Mouse (Mus musculus): ENCODE measurements around the gene Dbt. TPM values are rescaled to one million over a fixed set of nuclear protein-coding genes. Genes with fewer than 3 reads are reported as not detected.

Gene Dbt
- polyA plus RNA-seq, 1 experiment = 41.9 TPM

DNA sequence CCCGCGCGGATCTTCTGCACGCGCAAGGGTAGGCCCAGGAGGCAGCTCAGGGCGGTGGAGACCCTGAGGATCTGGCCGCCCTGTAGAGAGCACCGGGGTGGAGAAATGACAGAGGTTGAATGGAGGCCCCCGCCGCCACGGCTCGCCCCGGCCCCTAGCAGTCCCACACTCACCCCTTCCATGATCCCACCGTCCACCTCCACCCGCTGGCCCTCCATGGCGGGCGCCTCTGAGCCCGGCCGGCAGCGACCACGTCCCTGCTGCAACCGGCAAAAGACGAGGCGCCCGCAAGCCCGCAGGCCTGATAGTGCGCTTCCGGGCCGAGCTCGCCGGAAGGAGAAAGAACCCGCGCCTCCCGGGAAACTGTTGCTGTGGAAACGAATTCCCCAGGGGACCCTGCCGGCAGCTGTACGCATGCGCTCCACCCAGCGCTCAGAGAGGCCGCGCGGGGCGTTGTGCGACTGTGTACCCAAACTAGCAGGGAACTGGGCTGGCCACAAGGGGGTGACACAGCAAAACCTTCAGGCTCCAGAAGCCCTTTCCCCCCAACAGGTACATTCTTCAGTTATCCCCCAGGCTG lies 5.0 kb upstream of the Dbt start, which contains the start of gene Rtca:
TSS of gene Rtca (minus strand) at position 437 of the 580 bp plus-strand sequence.
- H3K27me3 ChIP-seq (replicated peaks; ENCODE audit: control insufficient read depth, insufficient read depth, low read length) = no peaks in the 10 kb centered on the region
- DNase-seq = peak; percentile 98
- under 1% methylated on average over 43 of the region's 44 CpGs for WGBS
- peaks cover 3% of the 10 kb centered on the region; the same call in 1 of the 2 replicates for H3K4me1 ChIP-seq (ENCODE audit: control insufficient read depth, insufficient read depth, low read length)
- TF ChIP-seq POLR2A (IDR thresholded peaks at IDR 0.05; ENCODE audit: low read depth, low read length) (no peak), CTCF (conservative IDR thresholded peaks at IDR 0.05; ENCODE audit: insufficient read depth, insufficient read length, low read depth, low read length) (peak; percentile 90)
- no peak within 1 kb of the TSS for H3K27ac ChIP-seq (ENCODE audit: insufficient read depth, low read depth, low read length)
- peaks cover 1% of the 10 kb centered on the region for H3K36me3 ChIP-seq (ENCODE audit: control insufficient read depth, insufficient read depth, low read length)
- H3K4me3 ChIP-seq (ENCODE audit: insufficient read depth, low read depth, low read length) = peak within 1 kb of the TSS; percentile 69

DNA sequence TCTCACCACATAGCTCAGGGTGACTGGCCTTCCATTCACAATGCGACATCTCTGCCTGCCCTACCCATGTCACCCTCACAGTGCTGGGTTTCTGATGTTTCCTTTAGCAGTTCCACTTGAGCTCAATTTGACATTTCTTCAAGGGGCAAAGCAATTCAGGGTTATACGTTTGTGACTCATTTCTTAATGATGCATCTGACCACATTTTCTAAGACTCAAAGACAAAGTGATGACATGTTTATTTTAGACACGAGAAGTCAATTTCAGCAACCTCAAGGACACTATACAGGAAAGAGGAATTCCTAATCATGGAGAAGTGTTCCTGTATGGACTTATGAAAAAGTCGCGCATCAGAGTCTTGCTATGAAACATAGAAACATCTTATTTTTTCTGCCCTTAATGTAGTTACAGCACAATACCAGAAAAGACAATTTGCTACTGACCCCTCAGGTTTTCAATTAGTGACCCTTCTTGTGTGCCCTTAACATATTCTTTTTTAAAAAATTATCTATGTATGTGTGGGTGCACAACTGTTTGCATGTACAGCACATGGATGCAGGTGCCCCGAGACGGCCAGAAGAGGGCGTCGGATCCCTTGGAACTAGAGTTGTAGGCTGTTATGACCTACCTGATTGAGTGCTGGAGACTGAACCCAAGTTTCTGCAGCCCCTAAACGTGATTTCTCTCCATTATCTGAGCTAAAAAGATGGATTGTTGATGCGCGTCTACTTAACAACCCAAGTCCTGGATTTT lies 543 bp upstream of the Dbt start:
- 42% methylated on average over 12 of the region's 12 CpGs for WGBS
- no peak for DNase-seq
- Histone ChIP-seq H3K36me3 (ENCODE audit: control insufficient read depth, insufficient read depth, low read length) (no peaks in the 10 kb centered on the region), H3K27me3 (replicated peaks; ENCODE audit: control insufficient read depth, insufficient read depth, low read length) (no peaks in the 10 kb centered on the region), H3K4me1 (ENCODE audit: control insufficient read depth, insufficient read depth, low read length) (peaks cover 7% of the 10 kb centered on the region; the same call in 1 of the 2 replicates), H3K4me3 (ENCODE audit: insufficient read depth, low read depth, low read length) (peak overlapping the region; percentile 96), H3K27ac (ENCODE audit: insufficient read depth, low read depth, low read length) (peak overlapping the region; percentile 75; the same call in 1 of the 2 replicates)
- TF ChIP-seq CTCF (conservative IDR thresholded peaks at IDR 0.05; ENCODE audit: insufficient read depth, insufficient read length, low read depth, low read length) = peak; percentile 47
- TF ChIP-seq POLR2A (IDR thresholded peaks at IDR 0.05; ENCODE audit: low read depth, low read length) = no peak

DNA sequence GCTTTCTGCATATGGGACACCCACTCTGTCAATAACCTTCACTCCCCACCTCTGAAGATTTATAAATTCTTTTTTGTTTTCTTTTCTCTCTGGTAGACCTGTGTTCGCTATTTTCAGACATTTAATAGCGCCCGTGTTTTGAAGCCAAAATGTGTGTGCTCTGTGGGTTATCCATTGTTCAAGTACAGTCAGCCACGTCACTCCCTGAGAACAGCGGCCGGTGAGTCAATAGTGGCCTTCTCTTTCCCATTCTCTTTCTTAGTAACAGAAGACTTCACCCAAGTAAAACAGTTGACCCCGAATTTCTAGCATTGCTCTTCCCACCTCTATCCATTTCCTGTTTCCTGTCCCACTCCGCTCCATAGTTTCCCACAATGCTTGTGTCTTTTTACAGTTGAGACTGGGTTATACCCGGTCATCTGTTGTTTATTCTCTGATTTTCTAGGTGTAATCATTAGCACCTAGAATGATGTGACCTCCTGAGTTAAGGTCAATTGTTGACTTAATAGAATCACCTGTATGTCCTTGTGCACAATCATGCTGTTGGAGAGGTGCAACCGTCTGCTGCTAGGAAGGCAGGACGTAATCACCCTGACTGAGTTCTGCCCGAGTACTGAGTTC lies 7.4 kb downstream of the Dbt start:
- 69% methylated on average over 12 of the region's 12 CpGs for WGBS

DNA sequence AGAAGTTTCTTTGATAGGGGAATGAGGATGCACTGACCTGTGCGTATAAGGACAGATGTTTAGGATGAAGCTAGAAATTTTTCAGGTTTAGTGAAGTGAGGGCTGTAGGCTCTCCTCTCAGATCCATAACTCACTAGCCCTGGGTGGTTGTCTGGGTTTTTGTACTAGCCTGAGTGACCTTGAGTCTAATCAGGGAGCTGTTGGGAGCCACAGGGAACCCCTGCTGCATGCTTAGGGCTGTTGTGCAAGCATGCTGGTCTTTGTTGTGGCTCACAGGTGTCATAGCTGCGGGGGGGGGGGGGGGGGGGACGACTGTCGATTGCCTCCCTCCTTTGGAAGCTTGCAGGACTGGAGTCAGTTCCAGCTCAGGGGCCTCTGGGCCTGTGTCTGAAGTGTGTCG lies 16.9 kb downstream of the Dbt start:
- no peak overlapping the region for H3K27ac ChIP-seq (ENCODE audit: insufficient read depth, low read depth, low read length)
- no peaks in the 10 kb centered on the region for H3K27me3 ChIP-seq (replicated peaks; ENCODE audit: control insufficient read depth, insufficient read depth, low read length)
- no peaks in the 10 kb centered on the region for H3K36me3 ChIP-seq (ENCODE audit: control insufficient read depth, insufficient read depth, low read length)
- 42% methylated on average over 5 of the region's 5 CpGs for WGBS
- no peak for DNase-seq
- 0 out of 2 replicates have a peak, but pooled peaks cover 3% of the 10 kb centered on the region for H3K4me1 ChIP-seq (ENCODE audit: control insufficient read depth, insufficient read depth, low read length)
- TF ChIP-seq CTCF (conservative IDR thresholded peaks at IDR 0.05; ENCODE audit: insufficient read depth, insufficient read length, low read depth, low read length) (no peak), POLR2A (IDR thresholded peaks at IDR 0.05; ENCODE audit: low read depth, low read length) (no peak)
- no peak overlapping the region for H3K4me3 ChIP-seq (ENCODE audit: insufficient read depth, low read depth, low read length)

More for the DNA sequence above, 7.4 kb downstream of the Dbt start:
- no peak overlapping the region for H3K27ac ChIP-seq (ENCODE audit: insufficient read depth, low read depth, low read length)
- no peaks in the 10 kb centered on the region for H3K36me3 ChIP-seq (ENCODE audit: control insufficient read depth, insufficient read depth, low read length)
- TF ChIP-seq POLR2A (IDR thresholded peaks at IDR 0.05; ENCODE audit: low read depth, low read length) (no peak), CTCF (conservative IDR thresholded peaks at IDR 0.05; ENCODE audit: insufficient read depth, insufficient read length, low read depth, low read length) (no peak)
- no peaks in the 10 kb centered on the region for H3K27me3 ChIP-seq (replicated peaks; ENCODE audit: control insufficient read depth, insufficient read depth, low read length)
- H3K4me1 ChIP-seq (ENCODE audit: control insufficient read depth, insufficient read depth, low read length) = no peaks in the 10 kb centered on the region
- H3K4me3 ChIP-seq (ENCODE audit: insufficient read depth, low read depth, low read length) = no peak overlapping the region
- DNase-seq = no peak

DNA sequence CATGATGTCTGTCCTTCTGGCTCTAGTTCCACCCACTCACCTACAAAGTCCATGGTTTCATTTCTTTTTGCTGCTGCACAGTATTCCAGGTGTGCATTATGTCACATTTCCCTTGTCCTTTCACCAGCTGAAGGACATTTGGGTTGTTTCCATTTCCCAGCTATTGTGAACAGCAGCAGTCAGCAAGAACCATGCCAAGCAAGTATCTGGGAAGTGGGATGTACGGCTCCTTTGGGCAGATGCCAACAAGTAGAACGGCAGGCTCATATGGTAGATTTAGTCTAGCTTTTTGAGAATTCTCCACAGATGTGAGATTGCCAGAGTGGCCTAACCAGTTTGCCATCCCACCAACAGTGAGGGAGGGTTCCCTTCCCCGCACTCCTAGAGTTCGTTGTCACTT lies 18.0 kb downstream of the Dbt start:
- no peaks in the 10 kb centered on the region; the same call in 1 of the 2 replicates for H3K36me3 ChIP-seq (ENCODE audit: control insufficient read depth, insufficient read depth, low read length)
- H3K4me3 ChIP-seq (ENCODE audit: insufficient read depth, low read depth, low read length) = no peak overlapping the region
- TF ChIP-seq POLR2A (IDR thresholded peaks at IDR 0.05; ENCODE audit: low read depth, low read length) = no peak
- TF ChIP-seq CTCF (conservative IDR thresholded peaks at IDR 0.05; ENCODE audit: insufficient read depth, insufficient read length, low read depth, low read length) = no peak
- no peaks in the 10 kb centered on the region for H3K27me3 ChIP-seq (replicated peaks; ENCODE audit: control insufficient read depth, insufficient read depth, low read length)
- H3K27ac ChIP-seq (ENCODE audit: insufficient read depth, low read depth, low read length) = no peak overlapping the region
- H3K4me1 ChIP-seq (ENCODE audit: control insufficient read depth, insufficient read depth, low read length) = 0 out of 2 replicates have a peak, but pooled peaks cover 3% of the 10 kb centered on the region
- peak; percentile 33 for DNase-seq
- WGBS = 50% methylated on average over 4 of the region's 4 CpGs

DNA sequence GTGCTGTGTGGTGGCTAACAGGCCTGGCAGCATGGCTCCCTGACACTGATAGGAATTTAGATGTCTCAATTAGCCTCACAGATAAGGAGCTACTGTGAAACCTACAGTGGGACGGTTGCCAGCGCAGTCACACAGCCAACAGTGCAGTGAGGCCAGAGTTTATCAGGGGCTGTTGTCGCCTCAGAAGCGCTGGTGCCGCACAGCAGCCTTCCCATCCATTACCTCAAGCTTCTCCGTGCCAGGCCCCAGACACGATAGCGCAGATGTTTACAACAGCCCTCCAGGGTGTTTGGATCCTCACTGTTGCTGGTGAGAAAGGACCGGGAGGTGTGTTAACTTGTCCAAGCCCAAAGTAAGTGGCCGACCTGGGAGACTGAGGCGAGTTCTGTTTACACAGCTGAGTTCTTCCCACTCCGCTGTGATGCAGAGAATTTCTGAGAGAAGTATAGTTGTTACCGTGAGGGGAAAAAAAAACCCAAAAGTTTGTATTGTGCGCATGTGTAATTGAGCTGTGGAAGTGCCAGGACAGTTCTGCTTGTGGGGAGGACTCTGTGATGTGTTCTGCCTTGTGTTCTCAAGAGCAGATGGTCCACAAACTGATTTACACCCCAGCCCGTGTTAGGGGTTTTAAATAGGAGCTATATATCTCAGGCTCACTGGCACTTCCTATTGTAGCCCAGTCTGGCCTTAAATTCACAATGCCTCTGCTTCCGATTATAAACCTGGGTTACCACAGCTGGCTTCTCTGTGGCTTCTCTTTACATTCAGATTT lies 23.7 kb downstream of the Dbt start:
- Histone ChIP-seq H3K27ac (ENCODE audit: insufficient read depth, low read depth, low read length) (no peak overlapping the region), H3K27me3 (replicated peaks; ENCODE audit: control insufficient read depth, insufficient read depth, low read length) (no peaks in the 10 kb centered on the region), H3K36me3 (ENCODE audit: control insufficient read depth, insufficient read depth, low read length) (peaks cover 2% of the 10 kb centered on the region; the same call in 1 of the 2 replicates), H3K4me1 (ENCODE audit: control insufficient read depth, insufficient read depth, low read length) (no peaks in the 10 kb centered on the region), H3K4me3 (ENCODE audit: insufficient read depth, low read depth, low read length) (no peak overlapping the region)
- TF ChIP-seq CTCF (conservative IDR thresholded peaks at IDR 0.05; ENCODE audit: insufficient read depth, insufficient read length, low read depth, low read length) (no peak), POLR2A (IDR thresholded peaks at IDR 0.05; ENCODE audit: low read depth, low read length) (no peak)
- DNase-seq = no peak
- WGBS = 58% methylated on average over 16 of the region's 16 CpGs

Data from kidney, adult 2 months (tissue).